Comparison of ENCODE assay signal across 9 mouse cellular contexts in genomic region chr7:99444012-99444411, GRCm38 (mm10). TPM values are rescaled to one million over a fixed set of nuclear protein-coding genes. Genes with fewer than 3 reads are reported as not detected.
DNase-seq lines count a peak whose midpoint lies in the region; TF ChIP-seq lines count a peak whose summit lies in the region.
"Had no signal": no experiment of that assay in that cellular context is flagged by ENCODE, and none has a peak within 500 bp of the region (broad histone marks: within the 10 kb centered on the region; RNA-seq: fewer than 3 reads in every experiment).

No protein-coding gene starts in this region.

- H3K4me3 ChIP-seq in left cerebral cortex, adult 2 months: no peak overlapping the region
- no peak overlapping the region for H3K4me3 ChIP-seq in limb, embryonic 10.5 days
- H3K4me3 ChIP-seq: hindbrain, embryonic 13.5 days had no signal

- TF ChIP-seq POLR2A in brain, embryonic 14.5 days (IDR thresholded peaks at IDR 0.05; ENCODE audit: borderline replicate concordance, extremely low read depth, insufficient read depth, insufficient read length, poor library complexity, severe bottlenecking): no peak

- no peak for DNase-seq in left cerebral cortex, adult 2 months (ENCODE audit: extremely low spot score in 1 of 2, low spot score in 2 of 2)
- DNase-seq in left cerebral cortex, postnatal 36 days (ENCODE audit: low spot score in 2 of 2): no peak
- peak; percentile 46 for DNase-seq in A20 (ENCODE audit: low read depth, low spot score)
- DNase-seq in B cell, adult 2 months: peak; percentile 42 to 44
- no peak for DNase-seq in brain, embryonic 14.5 days (ENCODE audit: low read depth)
- DNase-seq in limb, embryonic 10.5 days (ENCODE audit: low spot score): no peak
- no peak for DNase-seq in layer of hippocampus, postnatal 10 days (ENCODE audit: low spot score in 2 of 2)
- DNase-seq: gastrocnemius, postnatal 36 days had no signal

- H3K27ac ChIP-seq in left cerebral cortex, adult 2 months: no peak overlapping the region
- no peak overlapping the region for H3K27ac ChIP-seq in limb, embryonic 10.5 days

- peaks cover 42% of the 10 kb centered on the region for H3K4me1 ChIP-seq in limb, embryonic 10.5 days

- TF ChIP-seq CTCF in left cerebral cortex, adult 2 months (IDR thresholded peaks at IDR 0.05): peak; percentile 64
- peak; percentile 54 for TF ChIP-seq CTCF in brain, embryonic 14.5 days (IDR thresholded peaks at IDR 0.05; ENCODE audit: borderline replicate concordance, extremely low read depth, insufficient read depth, insufficient read length)

- H3K27me3 ChIP-seq in limb, embryonic 10.5 days (ENCODE audit: low read depth, poor library complexity, severe bottlenecking): no peaks in the 10 kb centered on the region
- H3K27me3 ChIP-seq: hindbrain, embryonic 13.5 days had no signal

- H3K36me3 ChIP-seq in limb, embryonic 10.5 days: 0 out of 2 replicates have a peak, but pooled peaks cover 3% of the 10 kb centered on the region

- intact Hi-C loops in left cerebral cortex, adult 2 months (cut with DNase I): no loop called here
- intact Hi-C loops in left cerebral cortex, postnatal 36 days (cut with DNase I): no loop called here

- H3K9me3 ChIP-seq in limb, embryonic 10.5 days (replicated peaks): no peaks in the 10 kb centered on the region
- H3K9me3 ChIP-seq: hindbrain, embryonic 13.5 days had no signal

- 60% methylated on average over 6 of the region's 6 CpGs for WGBS in limb, embryonic 10.5 days

RNA-seq across cellular contexts. Expression of gene Klhl35, which starts 21.8 kb away (rescaled TPM):
- 1 to 10 TPM; 2.3 to 2.7 TPM for total RNA-seq in left cerebral cortex, adult 2 months (2021)
- total RNA-seq in left cerebral cortex, postnatal 36 days (2021): 1 to 10 TPM; 3.1 to 3.6 TPM
- 13.2 and 17.9 TPM in 2 replicates for polyA plus RNA-seq in brain, embryonic 14.5 days (2012; rRNA removed)
- polyA plus RNA-seq in limb, embryonic 10.5 days (2016; fragmentation: Nextera tagmentation; extraction: Ambion mirVana): 0.21 and 0.63 TPM in 2 replicates
- total RNA-seq in layer of hippocampus, postnatal 10 days (2021): 1 to 10 TPM; 4.8 to 6.2 TPM
- total RNA-seq: gastrocnemius, postnatal 36 days had no signal

RNA-seq across cellular contexts. Expression of gene Rps3, which starts 39.5 kb away (rescaled TPM):
- 100 to 1,000 TPM; 223 to 241 TPM for total RNA-seq in left cerebral cortex, adult 2 months (2021)
- 100 to 1,000 TPM; 215 to 261 TPM for total RNA-seq in left cerebral cortex, postnatal 36 days (2021)
- 722 and 820 TPM in 2 replicates for polyA plus RNA-seq in brain, embryonic 14.5 days (2012; rRNA removed)
- 745 and 824 TPM in 2 replicates for polyA plus RNA-seq in limb, embryonic 10.5 days (2016; fragmentation: Nextera tagmentation; extraction: Ambion mirVana)
- total RNA-seq in layer of hippocampus, postnatal 10 days (2021): 100 to 1,000 TPM; 314 to 330 TPM

Comparison
In these comparisons a context has a peak if more than half of its experiments do, and no peak if none do; other contexts are left out.
1. DNase-seq: peak in A20 (single experiment) and B cell, adult 2 months (2 of 2); none in left cerebral cortex, adult 2 months (0 of 2), left cerebral cortex, postnatal 36 days (0 of 2), brain, embryonic 14.5 days (single experiment), limb, embryonic 10.5 days (single experiment) and layer of hippocampus, postnatal 10 days (0 of 2).